Comparison of ENCODE assay signal across 8 mouse cellular contexts in genomic region chr9:13297122-13297667, GRCm38 (mm10). TPM values are rescaled to one million over a fixed set of nuclear protein-coding genes. Genes with fewer than 3 reads are reported as not detected.
A peak's percentile ranks its signal among the peaks of the same experiment; 100 is the strongest.
DNase-seq lines count a peak whose midpoint lies in the region; ATAC-seq lines count a peak whose summit lies in the region.

No protein-coding gene starts in this region.

- no peak for ATAC-seq in hindbrain, embryonic 15.5 days (ENCODE audit: low FRiP score, low read depth)
- peak; percentile 3; the same call in 1 of the 2 replicates for ATAC-seq in midbrain, embryonic 15.5 days (replicated peaks)
- ATAC-seq in granulocyte monocyte progenitor cell, adult 5-6 weeks (replicated peaks; ENCODE audit: poor library complexity, severe bottlenecking): no peak

- H3K4me1 ChIP-seq in embryonic facial prominence, embryonic 10.5 days: peaks cover 55% of the 10 kb centered on the region
- H3K4me1 ChIP-seq in hindbrain, embryonic 15.5 days (replicated peaks): peaks cover 55% of the 10 kb centered on the region
- H3K4me1 ChIP-seq in midbrain, embryonic 15.5 days: peaks cover 53% of the 10 kb centered on the region

- DNase-seq in cerebellum, adult 9-10 months: peak; percentile 50
- DNase-seq in cerebellum, adult 11 months: no peak
- peak; percentile 48 for DNase-seq in 3T3-L1 (ENCODE audit: low read depth, low spot score)
- DNase-seq in embryonic facial prominence, embryonic 10.5 days (ENCODE audit: low spot score): peak; percentile 39
- no peak for DNase-seq in right cerebral cortex, adult 18-20 months

- H3K4me2 ChIP-seq in hindbrain, embryonic 15.5 days: peak overlapping the region; percentile 99
- peak overlapping the region; percentile 89 for H3K4me2 ChIP-seq in midbrain, embryonic 15.5 days

- H3K9me3 ChIP-seq in embryonic facial prominence, embryonic 10.5 days: no peaks in the 10 kb centered on the region
- no peaks in the 10 kb centered on the region for H3K9me3 ChIP-seq in hindbrain, embryonic 15.5 days
- H3K9me3 ChIP-seq in midbrain, embryonic 15.5 days: no peaks in the 10 kb centered on the region

- peak overlapping the region; percentile 75 for H3K9ac ChIP-seq in hindbrain, embryonic 15.5 days
- H3K9ac ChIP-seq in midbrain, embryonic 15.5 days: peak overlapping the region; percentile 64

- peak overlapping the region; percentile 91 for H3K27ac ChIP-seq in embryonic facial prominence, embryonic 10.5 days (replicated peaks)
- H3K27ac ChIP-seq in hindbrain, embryonic 15.5 days (replicated peaks): peak overlapping the region; percentile 81
- H3K27ac ChIP-seq in midbrain, embryonic 15.5 days: peak overlapping the region; percentile 66

- no peaks in the 10 kb centered on the region for H3K36me3 ChIP-seq in embryonic facial prominence, embryonic 10.5 days (replicated peaks)
- no peaks in the 10 kb centered on the region for H3K36me3 ChIP-seq in hindbrain, embryonic 15.5 days
- no peaks in the 10 kb centered on the region for H3K36me3 ChIP-seq in midbrain, embryonic 15.5 days (replicated peaks)

- peak overlapping the region; percentile 73 for H3K4me3 ChIP-seq in embryonic facial prominence, embryonic 10.5 days
- peak overlapping the region; percentile 62 for H3K4me3 ChIP-seq in hindbrain, embryonic 15.5 days
- H3K4me3 ChIP-seq in midbrain, embryonic 15.5 days: peak overlapping the region; percentile 54

- WGBS in embryonic facial prominence, embryonic 10.5 days: under 1% methylated on average over 12 of the region's 12 CpGs
- under 1% methylated on average over 12 of the region's 12 CpGs for WGBS in hindbrain, embryonic 15.5 days
- WGBS in midbrain, embryonic 15.5 days: 0% methylated on average over 12 of the region's 12 CpGs

- peaks cover 11% of the 10 kb centered on the region; the same call in 1 of the 2 replicates for H3K27me3 ChIP-seq in embryonic facial prominence, embryonic 10.5 days (replicated peaks; ENCODE audit: low read depth, poor library complexity, severe bottlenecking)
- H3K27me3 ChIP-seq in hindbrain, embryonic 15.5 days: no peaks in the 10 kb centered on the region
- H3K27me3 ChIP-seq in midbrain, embryonic 15.5 days (replicated peaks): no peaks in the 10 kb centered on the region

RNA-seq across cellular contexts. Expression of gene Maml2, which starts 0.6 kb away (rescaled TPM):
- 7.3 and 8.0 TPM in 2 replicates for polyA plus RNA-seq in embryonic facial prominence, embryonic 10.5 days (2016; fragmentation: Nextera tagmentation; extraction: Ambion mirVana)
- polyA plus RNA-seq in hindbrain, embryonic 15.5 days (2015; fragmentation: Nextera tagmentation; extraction: Ambion mirVana): 11.2 and 12.3 TPM in 2 replicates
- polyA plus RNA-seq in midbrain, embryonic 15.5 days (2015; fragmentation: Nextera tagmentation; extraction: Ambion mirVana): 10.0 and 11.0 TPM in 2 replicates
- total RNA-seq in granulocyte monocyte progenitor cell, adult 5-6 weeks (2014; fragmentation: Nextera tagmentation): 1.4 and 2.3 TPM in 2 replicates
- 0.26 and 0.69 TPM in 2 replicates for total RNA-seq in granulocyte monocyte progenitor cell, adult 5-6 weeks (2017)

RNA-seq across cellular contexts. Expression of gene Ccdc82, which starts 50.4 kb away (rescaled TPM):
- 5.9 and 6.3 TPM in 2 replicates for polyA plus RNA-seq in embryonic facial prominence, embryonic 10.5 days (2016; fragmentation: Nextera tagmentation; extraction: Ambion mirVana)
- polyA plus RNA-seq in hindbrain, embryonic 15.5 days (2015; fragmentation: Nextera tagmentation; extraction: Ambion mirVana): 13.1 and 13.6 TPM in 2 replicates
- 12.8 and 13.9 TPM in 2 replicates for polyA plus RNA-seq in midbrain, embryonic 15.5 days (2015; fragmentation: Nextera tagmentation; extraction: Ambion mirVana)
- total RNA-seq in granulocyte monocyte progenitor cell, adult 5-6 weeks (2014; fragmentation: Nextera tagmentation): 35.6 and 56.2 TPM in 2 replicates
- total RNA-seq in granulocyte monocyte progenitor cell, adult 5-6 weeks (2017): 38.4 and 41.8 TPM in 2 replicates

RNA-seq across cellular contexts. Expression of gene Jrkl, which starts 51.6 kb away (rescaled TPM):
- 7.2 and 7.6 TPM in 2 replicates for polyA plus RNA-seq in embryonic facial prominence, embryonic 10.5 days (2016; fragmentation: Nextera tagmentation; extraction: Ambion mirVana)
- 10.4 TPM in 2 replicates for polyA plus RNA-seq in hindbrain, embryonic 15.5 days (2015; fragmentation: Nextera tagmentation; extraction: Ambion mirVana)
- polyA plus RNA-seq in midbrain, embryonic 15.5 days (2015; fragmentation: Nextera tagmentation; extraction: Ambion mirVana): 11.0 and 11.3 TPM in 2 replicates
- total RNA-seq in granulocyte monocyte progenitor cell, adult 5-6 weeks (2014; fragmentation: Nextera tagmentation): 6.0 and 7.1 TPM in 2 replicates
- 5.3 and 10.3 TPM in 2 replicates for total RNA-seq in granulocyte monocyte progenitor cell, adult 5-6 weeks (2017)

Comparison
In these comparisons a context has a peak if more than half of its experiments do, and no peak if none do; other contexts are left out.
1. DNase-seq: peak in cerebellum, adult 9-10 months (single experiment), 3T3-L1 (single experiment) and embryonic facial prominence, embryonic 10.5 days (single experiment); none in cerebellum, adult 11 months (single experiment) and right cerebral cortex, adult 18-20 months (single experiment).
2. Peak in every context shown above with its lines, with median percentiles within 50 percentile points of each other: H3K27ac ChIP-seq and H3K4me3 ChIP-seq.